Mouse (Mus musculus) kidney, adult 11 months (tissue): ENCODE data around the gene Mthfd1.
A peak's percentile ranks its signal among the peaks of the same experiment; 100 is the strongest.

ENCODE experiments used
- DNase-seq: peaks from one replicate; pipeline ENCODE4 v3.0.0; 2022

Mthfd1 gene

DNA sequence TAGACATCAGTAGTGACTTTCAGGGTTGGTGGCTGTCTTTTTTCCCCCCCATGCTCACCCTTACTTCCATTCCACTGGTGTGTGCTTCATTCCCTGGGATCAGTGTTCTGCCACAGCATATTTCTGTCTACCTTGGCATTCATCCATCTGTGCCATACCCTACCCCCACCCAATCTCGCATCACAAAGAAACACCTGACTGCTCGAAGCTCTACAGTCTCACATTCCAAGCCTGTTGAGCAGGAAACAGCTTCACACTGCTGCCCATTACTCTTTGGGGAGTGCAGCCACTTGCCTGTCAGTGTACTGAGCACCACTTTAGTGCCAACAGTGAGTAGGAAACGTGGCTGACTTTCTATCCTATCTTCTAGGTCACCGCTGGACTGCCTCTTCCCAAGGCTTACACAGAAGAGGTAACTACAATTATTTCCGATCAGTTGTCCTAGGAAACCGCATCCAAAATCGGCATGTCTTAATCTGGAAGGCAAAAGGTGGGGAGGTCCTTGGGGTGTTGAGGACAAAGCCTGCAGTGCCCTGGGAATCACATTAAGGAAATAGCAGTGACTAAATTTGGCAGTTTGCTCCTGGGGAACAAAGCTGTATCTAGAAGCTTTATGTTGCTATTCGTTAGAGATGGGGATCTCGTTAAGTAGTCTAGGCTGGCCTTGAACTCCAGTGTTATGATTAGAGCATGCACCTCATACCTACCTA is 51.9 kb downstream of the Mthfd1 start:
- peak; percentile 7 for DNase-seq

DNA sequence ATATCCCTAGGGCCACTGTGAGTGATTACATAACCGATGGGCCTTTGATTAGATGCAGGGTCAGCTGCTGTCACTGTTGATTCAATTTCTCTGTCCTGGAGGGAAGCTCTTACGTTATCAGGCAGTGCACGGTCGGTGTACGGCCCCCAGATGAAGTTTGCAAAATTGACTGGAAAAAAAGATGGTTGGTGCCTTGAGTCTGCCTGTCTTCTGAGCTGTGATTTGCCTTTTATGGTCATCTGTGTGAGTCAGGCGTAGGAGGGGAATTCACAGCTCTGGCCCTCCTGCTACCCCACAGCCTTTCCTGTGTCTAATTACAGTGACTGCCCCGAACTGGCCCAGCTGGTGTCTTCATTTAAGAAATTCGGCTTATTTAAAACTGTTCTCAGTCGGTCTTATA is 52.9 kb downstream of the Mthfd1 start:
- DNase-seq, result no peak

DNA sequence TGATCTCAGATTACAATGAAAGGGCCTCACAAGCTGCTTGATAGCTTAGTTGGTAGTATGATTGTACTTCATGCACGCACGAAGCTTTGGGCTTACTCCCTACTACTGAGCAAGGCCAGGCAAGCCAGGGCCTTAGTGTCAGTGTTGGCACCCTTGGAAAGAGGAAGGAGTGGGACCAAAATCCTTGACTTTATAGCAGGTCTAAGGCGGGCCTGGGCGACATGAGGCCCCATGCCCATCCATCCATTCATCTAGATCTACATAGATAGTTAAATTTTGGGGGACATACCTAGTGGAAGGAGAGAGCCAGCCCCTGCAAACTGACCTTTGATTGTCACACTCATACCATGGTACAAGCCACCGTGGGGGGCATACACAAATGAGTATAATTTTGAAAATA is 53.3 kb downstream of the Mthfd1 start:
- no peak for DNase-seq

DNA sequence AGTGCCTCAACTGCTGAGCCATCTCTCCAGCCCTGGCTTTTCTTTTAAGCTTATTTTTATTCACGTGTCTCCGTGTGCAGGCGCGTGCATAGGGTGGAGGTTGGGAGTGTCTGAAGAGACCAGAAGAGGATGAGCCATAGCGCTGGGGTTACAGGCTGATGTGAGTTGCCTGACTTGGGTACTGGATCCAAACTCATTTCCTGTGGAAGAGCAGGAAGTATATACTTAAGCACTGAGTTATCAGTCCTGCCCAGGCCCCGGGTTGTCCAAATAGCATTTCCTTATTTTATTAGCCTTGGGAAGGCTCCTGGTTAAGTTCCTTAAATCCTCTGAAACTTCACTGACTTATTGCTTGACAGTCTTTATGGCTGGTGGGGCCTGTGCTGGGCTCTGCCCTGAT is 54.9 kb downstream of the Mthfd1 start:
- DNase-seq, result no peak

DNA sequence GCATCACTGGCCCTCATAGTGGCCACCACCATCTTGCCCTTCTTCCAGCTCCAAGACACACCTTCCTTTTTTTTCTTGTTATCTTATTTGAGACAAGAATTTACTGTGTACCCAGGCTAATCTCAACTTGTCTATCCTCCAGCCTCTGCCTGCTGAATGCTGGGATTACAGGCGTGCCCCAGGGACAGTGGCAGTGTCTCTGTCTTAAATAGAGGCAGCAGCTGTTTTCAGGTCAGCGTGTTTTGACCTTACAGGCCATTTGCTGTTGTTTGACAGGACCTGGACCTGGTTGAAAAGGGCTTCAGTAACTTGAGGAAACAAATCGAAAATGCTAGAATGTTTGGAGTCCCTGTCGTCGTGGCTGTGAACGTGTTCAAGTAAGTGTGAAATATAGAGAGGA is 55.5 kb downstream of the Mthfd1 start:
- DNase-seq, result no peak

DNA sequence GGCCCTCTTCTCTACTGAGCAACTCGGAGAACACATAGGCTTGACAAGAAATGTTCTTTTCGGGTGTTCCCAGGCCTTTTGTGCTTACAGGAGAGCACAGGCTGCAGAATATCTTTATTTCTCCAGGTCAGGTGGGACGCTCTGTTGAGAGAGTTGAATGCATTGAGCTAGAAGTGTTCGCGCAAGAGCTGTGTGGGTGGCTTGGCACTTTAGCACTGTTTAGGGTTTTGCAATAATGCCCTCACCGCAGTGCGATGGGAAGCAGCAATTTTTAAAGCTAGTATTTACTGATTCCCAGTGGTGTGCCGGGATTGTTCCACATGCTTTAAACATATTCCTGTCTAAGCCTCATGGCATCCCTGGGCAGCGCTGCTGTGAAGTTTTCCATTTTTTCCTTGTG is 56.1 kb downstream of the Mthfd1 start:
- DNase-seq, result no peak

DNA sequence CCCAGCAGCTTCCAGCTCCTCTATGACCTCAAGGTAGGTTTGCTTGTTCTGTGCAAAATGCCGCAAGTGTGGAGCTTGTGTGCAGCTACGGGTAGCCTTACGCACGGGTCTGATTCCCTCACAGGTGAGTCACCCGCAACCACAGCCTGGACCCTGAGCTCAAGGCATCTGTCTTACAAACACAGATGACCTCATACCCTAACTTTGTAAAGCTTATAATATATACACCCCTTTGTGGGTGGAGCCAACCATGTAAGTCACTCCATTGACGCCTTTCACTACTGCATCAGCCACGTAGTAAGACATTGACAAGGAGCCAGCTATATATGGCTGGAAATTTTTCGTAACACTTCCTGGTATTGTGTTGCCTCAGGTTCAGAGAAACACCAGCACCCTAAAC is 56.9 kb downstream of the Mthfd1 start:
- DNase-seq, result no peak

DNA sequence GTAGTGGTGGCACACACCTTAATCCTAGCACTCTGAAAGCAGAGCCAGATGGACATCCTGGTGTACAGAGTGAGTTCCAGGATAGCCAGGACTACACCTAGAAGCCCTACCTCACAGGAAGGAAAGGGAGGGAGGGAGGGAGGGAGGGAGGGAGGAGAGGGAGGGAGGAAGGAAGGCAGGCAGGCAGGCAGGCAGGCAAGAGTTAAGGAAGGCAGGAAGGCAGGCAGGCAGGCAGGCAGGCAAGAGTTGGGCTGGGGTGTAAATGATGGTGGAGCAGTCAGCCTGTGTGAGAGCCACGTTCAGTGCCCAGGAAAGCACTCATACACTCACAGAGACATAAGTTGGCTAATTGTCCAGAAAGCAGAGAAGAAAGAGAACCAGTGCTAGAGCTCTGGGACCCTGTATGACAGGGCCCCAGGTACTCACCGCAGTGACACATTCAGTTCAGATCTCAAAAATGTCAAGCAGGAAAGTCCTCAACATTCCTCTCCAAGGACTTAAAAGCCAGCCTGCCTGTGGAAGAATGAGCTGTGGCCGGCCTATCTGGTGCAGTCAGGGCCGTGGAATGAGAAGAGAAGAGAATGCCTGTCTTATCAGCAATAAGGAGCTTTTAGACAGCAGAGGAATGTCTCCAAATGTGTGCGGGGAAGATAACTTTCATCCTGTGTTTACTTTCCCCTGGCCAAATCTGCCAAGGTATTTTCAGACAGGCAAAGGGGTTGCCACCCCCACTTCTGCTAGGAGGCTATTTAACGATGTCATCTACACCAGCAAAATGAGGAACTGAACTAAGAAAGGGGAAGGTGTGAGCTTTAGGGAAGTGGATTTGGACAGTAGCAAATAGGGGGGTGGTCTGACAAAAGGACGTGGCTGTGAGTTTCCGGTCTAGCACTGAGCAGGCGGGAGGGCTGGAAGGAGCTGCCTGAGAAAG is 63.4 kb downstream of the Mthfd1 start:
- DNase-seq, result no peak

DNA sequence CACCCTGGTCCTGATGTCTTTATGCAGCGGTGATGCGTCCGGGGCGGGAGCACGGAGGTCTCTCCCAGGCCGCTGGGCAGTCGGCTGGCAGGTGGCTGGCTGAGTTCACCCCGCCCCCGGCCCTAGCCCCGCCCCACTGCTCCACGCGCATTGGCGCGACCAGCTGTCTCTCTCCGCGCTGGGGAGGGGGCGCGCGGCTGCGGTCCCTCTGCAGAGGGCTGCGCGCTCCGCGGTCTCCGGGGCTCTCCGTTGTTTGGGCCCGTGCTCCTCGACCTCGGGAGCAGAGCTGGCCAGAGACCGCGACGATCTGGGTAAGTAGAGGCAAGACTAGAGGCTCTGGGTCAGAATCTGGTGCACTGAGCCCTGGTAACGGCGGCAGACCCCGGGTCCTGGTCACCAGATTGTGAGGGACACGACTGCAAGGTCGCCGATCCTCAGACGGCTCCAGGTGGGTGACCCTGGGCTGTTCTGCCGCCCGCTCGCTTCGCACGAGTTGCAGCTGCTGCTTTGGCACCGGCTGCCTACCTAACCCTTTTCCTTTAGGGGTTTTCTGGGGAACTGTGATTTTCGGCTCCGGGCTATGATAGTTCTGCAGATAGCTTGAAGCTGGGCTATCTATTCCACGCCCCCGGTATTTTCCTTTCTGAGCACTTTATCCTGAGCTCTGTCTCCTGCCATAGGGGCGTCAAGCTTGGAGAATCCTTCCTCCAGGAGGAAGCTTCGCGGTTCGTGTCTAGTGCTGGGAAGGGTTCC is 69.8 kb downstream of the Mthfd1 start, which contains the start of gene Akap5:
Gene Akap5 (plus strand): TSS at position 213 of the 753 bp plus-strand sequence.
- DNase-seq, result no peak

DNA sequence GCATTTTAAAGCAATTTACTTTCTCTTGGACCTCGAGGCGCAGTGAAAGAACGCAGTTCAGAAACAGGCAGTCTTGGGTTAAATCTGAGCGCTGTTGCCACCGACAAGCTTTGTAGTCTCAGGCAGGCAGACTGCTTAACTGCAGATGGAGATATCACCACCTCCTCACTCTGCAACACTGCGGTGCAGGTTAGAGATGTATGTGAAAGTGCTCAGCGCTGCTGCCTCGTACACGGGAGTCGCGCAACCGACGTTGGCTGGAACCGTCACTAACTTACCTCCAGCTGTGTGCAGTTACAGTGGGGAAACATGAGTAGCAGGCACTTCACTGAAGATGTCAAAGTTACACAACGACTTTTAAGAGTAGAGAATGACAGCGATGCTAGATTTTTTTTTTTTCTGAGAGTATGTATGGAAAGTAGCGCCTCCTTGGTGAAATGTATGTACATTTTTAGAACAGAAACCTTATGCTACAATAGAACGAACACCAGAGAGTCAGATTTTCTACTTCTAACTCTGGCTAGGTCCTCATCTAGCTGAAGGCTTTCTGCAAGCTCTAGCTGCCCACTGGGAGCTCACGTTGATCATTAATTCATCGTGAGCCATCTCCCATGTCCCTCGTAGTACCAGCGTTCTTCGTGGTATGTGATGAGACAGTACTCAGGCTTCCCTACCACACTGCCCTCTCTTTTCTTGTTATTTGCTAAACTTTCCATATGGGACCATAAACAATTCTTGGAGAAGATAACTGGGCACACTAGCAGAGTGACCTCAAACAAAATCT is 71.5 kb downstream of the Mthfd1 start:
- no peak for DNase-seq

DNA sequence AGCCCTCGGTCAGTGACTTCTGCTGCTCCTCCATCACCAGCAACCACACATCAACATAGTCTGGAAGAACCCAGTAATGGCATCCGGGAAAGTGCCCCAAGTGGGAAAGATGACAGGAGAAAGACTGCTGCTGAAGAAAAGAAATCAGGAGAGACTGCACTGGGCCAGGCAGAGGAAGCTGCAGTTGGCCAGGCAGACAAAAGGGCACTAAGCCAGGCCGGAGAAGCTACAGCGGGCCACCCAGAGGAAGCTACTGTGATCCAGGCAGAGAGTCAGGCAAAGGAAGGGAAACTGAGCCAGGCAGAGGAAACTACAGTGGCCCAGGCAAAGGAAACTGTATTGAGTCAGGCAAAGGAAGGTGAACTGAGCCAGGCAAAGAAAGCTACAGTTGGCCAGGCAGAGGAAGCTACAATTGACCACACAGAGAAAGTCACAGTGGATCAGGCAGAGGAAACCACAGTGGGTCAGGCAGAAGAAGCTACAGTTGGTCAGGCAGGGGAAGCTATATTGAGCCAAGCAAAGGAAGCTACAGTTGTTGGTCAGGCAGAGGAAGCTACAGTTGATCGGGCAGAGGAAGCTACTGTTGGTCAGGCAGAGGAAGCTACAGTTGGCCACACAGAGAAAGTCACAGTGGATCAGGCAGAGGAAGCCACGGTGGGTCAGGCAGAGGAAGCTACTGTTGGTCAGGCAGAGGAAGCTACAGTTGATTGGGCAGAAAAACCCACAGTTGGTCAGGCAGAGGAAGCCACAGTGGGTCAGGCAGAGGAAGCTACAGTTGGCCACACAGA is 73.7 kb downstream of the Mthfd1 start:
- DNase-seq, result no peak

DNA sequence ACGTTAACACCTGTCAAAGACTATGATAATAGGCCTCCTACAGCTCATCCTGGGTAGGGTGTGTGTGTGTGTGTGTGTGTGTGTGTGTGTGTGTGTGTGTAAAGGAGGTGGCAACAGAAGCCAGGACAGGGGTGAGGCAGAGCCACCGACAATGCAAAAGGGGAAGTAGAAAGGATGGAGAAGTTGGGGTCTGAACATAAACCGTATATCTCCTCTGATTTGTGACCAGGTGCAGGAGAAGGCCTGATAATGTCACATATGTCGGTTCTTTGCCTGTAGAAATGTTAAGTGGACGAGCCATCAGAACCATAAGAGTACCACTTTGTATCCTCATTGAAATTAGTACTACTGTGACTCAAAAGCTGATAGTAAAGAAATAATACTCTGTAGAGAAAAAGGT is 78.6 kb downstream of the Mthfd1 start:
- no peak for DNase-seq

DNA sequence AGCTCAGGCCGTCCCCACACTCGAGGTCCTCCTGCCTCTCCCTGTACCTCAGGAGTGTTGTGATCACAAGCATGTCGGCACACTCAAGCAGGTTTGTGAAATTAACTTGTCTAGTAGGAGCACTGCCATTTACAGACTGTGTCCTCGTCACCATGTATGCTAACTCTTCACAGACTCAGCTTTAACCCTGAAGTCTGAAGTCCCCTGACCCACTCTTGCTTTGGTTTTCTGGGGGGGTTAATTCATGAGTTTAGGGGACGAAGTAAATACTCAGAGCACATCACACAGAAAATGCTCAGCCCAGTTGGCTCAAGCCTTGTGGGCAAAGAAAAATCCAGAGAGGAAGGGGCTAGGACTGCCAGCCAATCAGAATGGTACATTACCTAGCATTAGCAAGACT is 80.5 kb downstream of the Mthfd1 start:
- no peak for DNase-seq

DNA sequence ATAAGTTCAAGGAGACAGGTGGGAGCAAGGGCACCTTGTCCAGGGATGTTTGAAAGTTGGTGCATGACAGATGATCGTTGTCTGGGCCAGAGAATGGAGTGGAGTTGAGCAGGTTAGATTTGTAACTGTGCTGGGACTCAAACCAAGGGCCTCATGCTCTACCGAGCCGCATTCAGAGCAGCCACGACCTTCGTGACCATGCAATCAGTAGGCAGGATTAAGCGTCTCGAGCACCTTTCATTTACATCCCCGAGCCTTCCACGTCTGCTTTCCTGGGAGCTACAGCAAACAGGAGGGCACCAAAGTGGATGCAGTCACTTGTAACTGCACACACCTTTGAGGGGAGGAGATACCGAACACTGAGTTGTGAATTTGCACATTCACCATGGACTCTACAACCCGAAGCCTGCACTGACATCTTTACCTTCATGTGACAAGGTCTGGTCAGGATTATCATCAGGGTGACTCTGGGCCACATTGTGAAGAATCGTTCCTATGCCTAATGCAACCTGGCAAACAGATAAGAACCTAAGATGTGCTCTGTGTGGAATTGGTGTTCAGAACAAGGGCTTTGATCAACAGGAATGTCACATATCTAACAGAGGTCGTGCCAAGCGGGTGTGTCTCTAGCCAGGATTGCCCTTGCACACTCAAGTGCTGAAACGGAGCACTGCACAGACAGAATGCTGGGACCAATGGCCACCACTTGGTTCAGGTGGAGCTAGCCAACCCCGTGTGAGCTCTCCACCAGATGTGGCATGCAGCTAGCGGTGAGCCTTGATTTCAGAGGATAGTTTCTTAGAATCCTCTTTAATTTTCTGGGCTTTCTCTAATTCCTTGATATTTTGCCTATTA is 81.2 kb downstream of the Mthfd1 start:
- no peak for DNase-seq

DNA sequence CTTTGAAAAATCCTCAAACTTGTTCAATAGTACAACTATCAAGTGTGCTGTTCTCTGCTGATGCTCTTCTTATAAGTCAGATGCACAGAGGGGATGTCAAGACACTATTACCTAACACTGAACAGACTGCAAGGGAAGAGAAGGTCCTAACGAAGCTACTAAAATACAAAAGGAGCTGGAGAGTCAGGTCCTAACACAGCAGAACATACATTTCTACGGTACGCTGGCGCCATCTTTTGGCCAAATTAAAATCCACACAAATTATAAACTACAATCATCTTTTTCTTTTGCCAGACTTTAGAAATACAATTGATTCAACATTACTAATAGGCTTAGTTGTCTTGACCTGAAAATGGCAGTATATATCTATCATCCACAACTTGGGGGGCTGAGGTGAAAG is 86.0 kb downstream of the Mthfd1 start:
- DNase-seq, result peak; percentile 14

DNA sequence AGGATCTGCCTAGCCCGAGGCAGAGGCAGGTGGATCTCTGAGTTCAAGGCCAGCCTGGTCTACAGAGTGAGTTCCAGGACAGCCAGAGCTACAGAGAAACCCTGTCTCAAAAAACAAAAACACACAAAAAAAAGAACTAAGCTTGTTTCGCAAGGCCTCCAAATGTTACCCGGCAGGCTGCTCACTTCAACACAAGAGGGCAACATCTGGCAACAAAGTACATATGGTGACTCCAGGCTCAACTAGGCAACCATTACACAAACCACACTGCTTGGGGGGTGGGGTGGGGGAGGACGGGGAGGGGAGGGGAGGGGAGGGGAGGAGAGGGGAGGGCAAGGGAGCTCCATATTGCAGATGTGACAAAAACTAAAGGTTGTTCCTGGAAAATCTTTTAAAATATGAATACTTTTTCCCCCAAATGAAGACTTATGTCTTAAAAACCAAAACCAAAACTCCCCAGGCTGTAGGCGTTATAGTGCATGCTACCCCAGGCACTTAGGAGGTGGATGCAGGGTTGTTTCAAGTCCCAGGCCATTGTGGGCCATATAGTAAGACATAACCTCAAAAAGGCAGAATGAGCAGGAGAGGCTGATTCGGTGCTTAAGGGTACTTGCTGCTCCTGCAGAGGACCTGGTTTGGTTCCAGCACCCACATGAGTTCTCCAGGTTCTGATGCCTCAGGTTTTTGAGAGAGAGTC is 90.8 kb downstream of the Mthfd1 start:
- no peak for DNase-seq

DNA sequence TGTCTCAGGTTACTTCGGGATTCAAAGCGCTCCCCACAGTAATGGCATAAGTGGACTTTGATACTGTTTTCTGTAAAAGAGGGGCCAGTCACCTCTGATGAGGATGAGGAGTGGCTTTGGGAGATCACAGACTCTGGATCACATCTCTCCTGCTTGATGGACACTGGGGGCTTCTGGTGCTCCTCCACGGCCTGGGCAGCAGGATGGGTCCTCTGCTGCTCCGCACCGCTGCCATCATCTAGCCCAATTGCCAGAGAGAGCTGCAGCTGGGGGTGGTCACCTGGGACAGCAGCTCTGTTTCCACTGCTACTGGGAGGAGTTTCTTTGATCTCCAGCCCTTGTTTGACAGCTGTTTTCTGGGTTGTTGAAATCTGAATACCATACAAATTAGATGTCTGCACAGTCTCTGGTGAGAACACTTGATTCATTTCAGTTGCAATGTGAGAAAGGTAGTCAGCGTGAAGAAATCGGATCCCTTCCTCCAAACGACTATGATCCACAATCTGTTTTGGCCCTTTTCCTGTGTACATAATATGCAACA is 94.7 kb downstream of the Mthfd1 start:
- no peak for DNase-seq

DNA sequence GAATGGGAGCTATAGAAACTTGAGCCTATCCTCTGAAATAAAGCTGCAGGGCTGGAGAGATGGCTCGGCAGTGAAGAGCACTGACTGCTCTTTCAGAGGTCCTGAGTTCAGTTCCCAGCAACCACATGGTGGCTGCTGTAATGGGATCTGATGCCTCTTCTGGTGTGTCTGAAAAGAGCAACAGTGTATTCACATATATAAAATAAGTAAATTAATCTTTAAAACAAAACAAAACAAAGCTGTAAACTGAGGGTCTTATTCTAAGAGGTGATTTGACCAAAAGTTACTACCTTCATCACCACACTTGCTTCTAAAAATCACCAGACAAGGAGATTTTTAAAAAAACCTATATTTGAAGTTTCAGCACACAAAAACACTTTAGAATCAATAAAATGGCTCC is 105.8 kb downstream of the Mthfd1 start:
- no peak for DNase-seq

DNA sequence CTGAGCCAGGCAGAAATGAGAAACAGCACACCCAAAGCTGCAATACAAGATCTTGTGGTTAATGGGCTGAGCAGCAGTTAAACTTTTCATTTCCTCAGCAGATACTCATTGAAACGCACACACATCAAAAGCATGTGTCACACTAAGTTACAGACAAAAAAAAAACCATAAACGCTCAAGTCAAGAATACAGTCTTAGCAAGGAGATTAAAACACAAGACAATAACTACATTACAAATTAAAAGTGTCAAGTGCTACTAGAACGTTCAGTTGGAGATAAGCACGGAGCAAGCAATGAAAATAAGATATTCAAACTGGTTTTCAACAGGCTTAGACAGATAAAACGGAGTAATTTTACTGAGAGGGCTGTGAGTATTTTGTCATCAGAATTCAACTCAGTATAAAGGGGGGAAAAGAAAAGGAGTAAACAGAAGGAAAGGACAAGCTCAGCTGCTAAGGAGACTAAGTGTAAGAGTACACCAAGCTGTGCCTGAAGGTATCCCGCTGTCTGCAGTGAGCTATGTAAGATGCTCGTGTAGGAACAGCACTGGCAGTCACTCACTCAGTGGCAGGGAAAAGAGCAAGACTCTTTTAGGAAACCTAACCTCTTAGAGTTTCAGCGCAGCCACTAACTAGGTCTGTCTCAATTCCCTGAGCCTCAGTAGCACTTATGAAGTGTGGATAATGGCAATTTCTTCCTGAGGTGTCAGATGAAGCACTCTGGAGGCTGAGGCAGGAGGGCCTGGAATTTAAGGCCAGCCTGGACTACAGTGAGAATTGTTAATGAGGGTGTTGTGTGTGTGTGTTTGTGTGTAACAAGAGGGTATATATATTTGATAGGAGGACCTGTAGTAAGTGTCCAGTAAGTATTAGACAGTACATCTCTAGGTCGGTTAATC is 106.6 kb downstream of the Mthfd1 start:
- no peak for DNase-seq
